Mouse (Mus musculus) thymus, adult 2 months (tissue): ENCODE results near the gene Fkbp1a.

ENCODE experiments used
- CTCF ChIP-seq: fragments of 200-500 bp; IDR thresholded peaks from 2 replicates; pipeline ENCODE4 v1.5.1; 2012; ENCODE audit warnings: mild to moderate bottlenecking, control low read depth, low read length, moderate library complexity, borderline replicate concordance; ENCODE audit not compliant: control insufficient read depth, poor library complexity, insufficient read depth; ENCODE audit errors: extremely low read depth
- POLR2A ChIP-seq: fragments of 200-500 bp; IDR thresholded peaks from 2 replicates; pipeline ENCODE4 v1.6.1; 2012; ENCODE audit warnings: mild to moderate bottlenecking, low read length, control low read depth, moderate library complexity; ENCODE audit not compliant: control insufficient read depth, poor library complexity, insufficient read depth; ENCODE audit errors: extremely low read depth

- peak; percentile 98 for TF ChIP-seq CTCF
- TF ChIP-seq POLR2A: peak; percentile 73
These were observed 48.1 kb upstream of the Fkbp1a start, which contains the start of gene Nsfl1c for GRCm38 (mm10) chr2:151494035-151494803.
